Mouse (Mus musculus) hindbrain, postnatal 0 days (tissue): ENCODE data around the gene Tmc5. TPM values are rescaled to one million over a fixed set of nuclear protein-coding genes. Genes with fewer than 3 reads are reported as not detected.

ENCODE experiments used
- ATAC-seq: fragments of 200-750 bp; cut with Nextera tagmentation; 2 replicates; pipeline ENCODE4 v1.8.0; 2017; ENCODE audit warnings: mild to moderate bottlenecking, moderate TSS enrichment, moderate library complexity
- DNase-seq: peaks from one replicate; pipeline ENCODE4 v3.0.0-alpha.2; 2015; ENCODE audit warnings: low spot score
- H3K27ac ChIP-seq: fragments of 300-500 bp; sonication (generic); 2 replicates; pipeline ENCODE4 v1.5.1; 2014; ENCODE audit warnings: mild to moderate bottlenecking
- H3K27me3 ChIP-seq: fragments of 300-500 bp; sonication (generic); 2 replicates; pipeline ENCODE4 v1.6.1; 2014; ENCODE audit warnings: low read length, mixed read lengths; ENCODE audit not compliant: insufficient read depth
- H3K36me3 ChIP-seq: fragments of 300-500 bp; sonication (generic); 2 replicates; pipeline ENCODE4 v1.6.1; 2014; ENCODE audit warnings: low read length, mixed read lengths; ENCODE audit not compliant: insufficient read depth
- H3K4me1 ChIP-seq: fragments of 300-500 bp; sonication (generic); 2 replicates; pipeline ENCODE4 v1.6.1; 2014; ENCODE audit warnings: antibody characterized with exemption, low read length, mixed read lengths; ENCODE audit not compliant: insufficient read depth
- H3K4me2 ChIP-seq: fragments of 300-500 bp; sonication (generic); 2 replicates; pipeline ENCODE4 v1.6.1; 2014; ENCODE audit warnings: low read depth, mild to moderate bottlenecking, low read length, moderate library complexity, mixed read lengths
- H3K4me3 ChIP-seq: fragments of 300-500 bp; sonication (generic); 2 replicates; pipeline ENCODE4 v1.5.1; 2014; ENCODE audit warnings: low read length
- H3K9ac ChIP-seq: fragments of 300-500 bp; sonication (generic); replicated peaks from 2 replicates; pipeline ENCODE4 v1.6.1; 2014; ENCODE audit warnings: mild to moderate bottlenecking, low read length, moderate library complexity, mixed read lengths
- H3K9me3 ChIP-seq: fragments of 300-500 bp; sonication (generic); 2 replicates; pipeline ENCODE4 v1.6.1; 2016; ENCODE audit warnings: low read length, mixed read lengths
- CTCF ChIP-seq: IDR thresholded peaks from 2 replicates; pipeline ENCODE4 v1.5.1; 2016; ENCODE audit warnings: antibody characterized with exemption, control low read depth, low read depth
- WGBS: fragments of 180-500 bp; shearing (Covaris S2); extraction: QIAGEN DNeasy Blood & Tissue Kit; methylation state at CpG from one replicate; pipeline ENCODE4 v1.1.7; 2014; 5-methylcytosine and 5-hydroxymethylcytosine counted together
- polyA plus RNA-seq: library from polyadenylated mRNA; unstranded; fragments of >200 nt; fragmentation: Nextera tagmentation; extraction: Ambion mirVana; gene quantifications from 2 replicates; pipeline ENCODE4 v1.2.1, GENCODE M21; 2015
- total RNA-seq: library from RNA; depleted of rRNA; stranded (reverse); fragments of >200 nt; gene quantifications from 2 replicates; pipeline ENCODE4 v1.2.3, GENCODE M21; 2014; rRNA removed

The Tmc5 gene
- total and polyA plus RNA-seq, 2 experiments from 2014 or later, result 0.24 to 0.73 TPM

GRCm38 (mm10) chr7:118723927-118724326 lies 126.8 kb downstream of the Tmc5 start:
- no peaks in the 10 kb centered on the region for H3K27me3 ChIP-seq
- H3K36me3 ChIP-seq, result peaks cover 60% of the 10 kb centered on the region
- ATAC-seq (no peak), DNase-seq (no peak)
- H3K9me3 ChIP-seq, result no peaks in the 10 kb centered on the region
- 96% methylated on average over 9 of the region's 9 CpGs for WGBS
- no peak overlapping the region for H3K4me2 ChIP-seq
- no peak for TF ChIP-seq CTCF
- H3K27ac ChIP-seq, result no peak overlapping the region
- H3K4me1 ChIP-seq, result no peaks in the 10 kb centered on the region
- no peak overlapping the region for H3K4me3 ChIP-seq
- H3K9ac ChIP-seq, result no peak overlapping the region

Other genes with a start within 250 kb of the Tmc5 start
- gene Syt17, start 149.1 kb upstream of the Tmc5 start, total RNA-seq, result 50.9 and 57.8 TPM in 2 replicates
- 29.3 and 30.7 TPM in 2 replicates for gene Syt17, start 149.1 kb upstream of the Tmc5 start, polyA plus RNA-seq
- gene Itpripl2, start 105.3 kb upstream of the Tmc5 start, total RNA-seq, result 4.5 and 6.1 TPM in 2 replicates
- gene Itpripl2, start 105.3 kb upstream of the Tmc5 start, polyA plus RNA-seq, result 0.66 and 0.73 TPM in 2 replicates
- gene Coq7, start 63.9 kb upstream of the Tmc5 start, total RNA-seq, result 32.0 and 35.8 TPM in 2 replicates
- 154 and 157 TPM in 2 replicates for gene Coq7, start 63.9 kb upstream of the Tmc5 start, polyA plus RNA-seq
- gene Tmc7, start 12.6 kb upstream of the Tmc5 start, total RNA-seq, result 11.8 and 14.3 TPM in 2 replicates
- 4.9 and 5.3 TPM in 2 replicates for gene Tmc7, start 12.6 kb upstream of the Tmc5 start, polyA plus RNA-seq
- gene Gde1, start 108.5 kb downstream of the Tmc5 start, total RNA-seq, result 347 and 382 TPM in 2 replicates
- 284 and 285 TPM in 2 replicates for gene Gde1, start 108.5 kb downstream of the Tmc5 start, polyA plus RNA-seq
- 17.7 and 24.6 TPM in 2 replicates for gene Ccp110, start 115.3 kb downstream of the Tmc5 start, total RNA-seq
- gene Ccp110, start 115.3 kb downstream of the Tmc5 start, polyA plus RNA-seq, result 14.7 and 16.1 TPM in 2 replicates
- 92.1 and 106 TPM in 2 replicates for gene Vps35l, start 142.9 kb downstream of the Tmc5 start, total RNA-seq
- 85.6 and 86.8 TPM in 2 replicates for gene Vps35l, start 142.9 kb downstream of the Tmc5 start, polyA plus RNA-seq